Mouse (Mus musculus): ENCODE measurements around the gene Maats1.

Gene Maats1

DNA sequence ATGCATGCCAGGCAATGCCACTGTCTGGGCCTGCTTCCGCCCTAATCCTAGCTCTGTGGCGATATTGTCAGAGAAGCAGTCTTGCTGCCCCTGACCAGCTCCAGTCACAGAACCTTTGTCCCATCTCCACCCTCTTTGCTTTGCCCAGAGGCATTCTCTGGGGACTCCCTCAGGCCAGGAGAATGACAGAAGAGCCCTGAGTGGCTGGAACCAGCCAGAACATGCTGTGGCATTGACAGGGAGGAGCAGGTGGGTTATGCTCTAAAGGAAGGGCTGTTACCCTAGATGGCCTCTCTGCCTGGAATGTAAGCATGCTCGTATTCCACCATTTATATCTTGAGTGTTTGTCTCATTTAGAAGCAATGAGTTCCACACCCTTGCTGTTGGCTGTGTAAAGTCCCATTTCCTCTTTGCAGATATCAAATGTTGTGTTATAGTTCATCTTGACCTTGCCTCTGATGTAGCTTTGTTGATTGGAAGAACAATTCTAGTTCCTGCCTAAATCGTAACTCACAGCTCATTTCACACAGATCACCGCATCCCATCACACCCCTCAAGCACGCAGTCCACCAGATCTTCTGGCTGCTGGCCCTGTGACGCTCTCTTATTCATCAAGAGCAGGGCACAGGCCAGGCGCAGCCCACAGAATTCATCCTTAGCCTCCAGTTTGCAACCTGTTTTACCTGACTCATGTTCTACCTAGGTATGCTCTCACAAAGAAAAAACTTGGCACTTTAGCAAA, 28.9 kb upstream of the Maats1 start:
- no peak for DNase-seq (ENCODE audit: low spot score)

DNA sequence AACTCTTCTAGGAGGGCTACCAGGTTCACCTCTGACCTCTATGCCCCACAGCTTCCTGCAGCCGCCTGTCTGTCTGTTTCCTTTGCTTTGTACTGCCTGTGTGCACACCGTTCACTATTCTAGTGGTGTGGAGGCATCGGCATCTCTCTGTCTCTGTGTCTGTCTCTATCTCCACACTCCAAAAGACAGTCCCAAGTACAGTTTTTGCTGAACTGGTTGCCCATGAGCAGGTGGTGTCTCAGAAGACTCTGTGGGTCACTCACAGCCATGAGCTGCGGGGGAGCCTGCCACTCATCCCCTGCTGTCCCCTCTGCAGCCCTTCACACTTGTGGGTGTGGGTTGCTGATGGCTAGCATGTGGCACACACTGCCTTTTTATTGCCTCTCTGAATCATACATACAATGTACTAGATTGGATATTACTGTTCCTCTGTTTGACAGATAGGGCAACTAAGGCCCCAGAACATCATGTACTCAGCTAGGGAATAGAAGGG, 28.1 kb upstream of the Maats1 start:
- no peak for DNase-seq (ENCODE audit: low spot score)

GRCm38 (mm10) chr16:38369431-38369830, 27.5 kb upstream of the Maats1 start:
- DNase-seq (ENCODE audit: low spot score): no peak

DNA sequence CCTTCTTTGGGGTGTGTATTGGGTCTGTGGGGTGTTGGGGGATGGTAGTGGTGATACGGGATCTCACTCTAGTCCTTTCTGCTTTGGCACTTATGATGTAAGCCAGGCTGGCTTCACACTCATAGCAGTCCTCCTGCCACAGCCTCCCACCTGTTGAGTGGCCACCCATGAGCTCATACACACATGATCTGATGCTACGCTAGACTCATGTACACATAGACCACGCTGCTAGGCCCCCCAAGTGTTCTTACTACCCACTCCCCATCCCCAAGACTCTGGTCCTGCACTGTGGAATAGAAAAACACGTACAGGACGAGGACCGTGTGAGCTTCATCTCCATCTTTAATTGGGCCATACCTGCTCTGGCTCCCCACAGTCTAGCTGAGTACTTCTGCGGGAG, 27.1 kb upstream of the Maats1 start:
- DNase-seq (ENCODE audit: low spot score): no peak

- DNase-seq (ENCODE audit: low spot score): no peak
These were observed 26.4 kb upstream of the Maats1 start for GRCm38 (mm10) chr16:38368336-38368735.

- DNase-seq (ENCODE audit: low spot score): no peak
These were observed 24.3 kb upstream of the Maats1 start for GRCm38 (mm10) chr16:38366231-38366630.

- no peak for DNase-seq (ENCODE audit: low spot score)
These were observed 23.4 kb upstream of the Maats1 start for GRCm38 (mm10) chr16:38365390-38365789.

- DNase-seq (ENCODE audit: low spot score): no peak
These were observed 21.7 kb upstream of the Maats1 start for GRCm38 (mm10) chr16:38363657-38364056.

DNA sequence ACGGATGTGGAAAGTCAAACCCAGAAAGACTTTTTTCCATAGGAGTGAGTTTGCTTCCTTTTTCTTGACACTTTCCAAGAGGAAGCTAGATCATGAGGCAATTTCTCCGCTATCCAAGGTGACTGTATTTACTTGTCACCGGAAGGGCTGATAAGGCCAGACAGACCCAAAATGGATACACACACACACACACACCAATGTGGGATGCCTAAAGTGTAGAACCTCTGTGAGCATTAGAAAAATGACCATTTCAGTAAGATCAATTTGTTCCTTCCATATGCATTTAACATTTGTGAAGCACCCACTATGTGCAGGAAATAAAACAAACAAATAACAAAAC, 21.3 kb upstream of the Maats1 start:
- no peak for DNase-seq (ENCODE audit: low spot score)

DNA sequence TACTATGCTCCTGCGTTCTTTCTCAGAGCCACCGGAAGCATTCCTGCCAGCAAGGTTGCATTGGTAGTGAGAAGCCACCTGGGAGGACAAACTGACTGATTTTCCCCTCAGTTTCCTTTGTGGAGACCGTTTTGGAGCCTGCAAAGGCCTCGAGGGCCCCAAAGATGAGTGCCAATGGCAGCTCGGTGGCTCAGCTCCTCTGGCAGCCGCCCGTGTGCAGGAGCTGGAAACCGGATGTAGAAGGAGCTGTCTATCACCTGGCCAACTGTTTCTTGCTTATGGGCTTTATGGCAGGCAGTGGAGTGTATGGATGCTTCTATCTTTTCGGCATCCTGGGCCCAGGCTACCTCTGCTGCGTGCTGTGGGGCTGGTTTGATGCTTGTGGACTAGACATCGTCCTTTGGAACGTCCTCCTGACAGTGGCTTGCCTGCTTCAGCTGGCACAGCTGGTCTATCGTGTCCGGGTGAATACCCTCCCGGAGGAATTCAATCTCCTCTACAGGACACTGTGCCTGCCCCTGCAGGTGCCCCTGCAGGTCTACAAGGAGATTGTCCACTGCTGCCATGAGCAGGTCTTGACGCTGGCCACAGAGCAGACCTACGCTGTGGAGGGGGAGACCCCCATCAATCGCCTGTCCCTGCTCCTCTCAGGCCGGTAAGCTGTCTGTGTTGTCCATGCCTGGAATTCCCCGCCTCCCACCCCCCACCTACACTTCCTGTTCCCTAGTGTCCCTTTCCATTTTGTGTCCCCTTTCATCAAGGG, 20.7 kb upstream of the Maats1 start:
- no peak for DNase-seq (ENCODE audit: low spot score)

DNA sequence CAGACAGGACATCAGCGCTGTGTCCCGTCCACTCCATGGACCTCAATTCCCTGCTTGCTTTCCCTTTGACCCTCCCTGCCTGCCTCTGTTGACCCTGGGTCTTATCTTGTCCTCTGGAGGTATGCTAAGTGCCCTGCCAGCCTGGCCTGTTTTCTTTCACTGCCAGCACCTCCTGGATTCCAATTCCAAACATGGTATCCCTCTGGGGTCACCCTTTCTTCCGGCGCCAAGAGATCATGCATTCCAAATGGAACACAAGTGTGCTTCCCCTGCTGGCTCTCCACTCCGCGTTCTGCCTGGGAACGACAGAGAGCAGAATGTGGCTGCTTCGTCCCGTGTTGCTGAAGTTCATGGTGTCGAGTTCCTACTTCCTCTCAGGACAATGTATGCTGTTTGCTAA, 20.0 kb upstream of the Maats1 start, which contains the start of gene Popdc2:
TSS of gene Popdc2 (plus strand) at position 277 of the 400 bp plus-strand sequence.
- DNase-seq (ENCODE audit: low spot score): peak; percentile 32

GRCm38 (mm10) chr16:38360317-38360716, 18.4 kb upstream of the Maats1 start:
- no peak for DNase-seq (ENCODE audit: low spot score)

- no peak for DNase-seq (ENCODE audit: low spot score)
These were observed 17.9 kb upstream of the Maats1 start for GRCm38 (mm10) chr16:38359857-38360256.

- DNase-seq (ENCODE audit: low spot score): no peak
These were observed 17.3 kb upstream of the Maats1 start for GRCm38 (mm10) chr16:38359241-38359640.

GRCm38 (mm10) chr16:38358256-38358812, 16.4 kb upstream of the Maats1 start:
- no peak for DNase-seq (ENCODE audit: low spot score)

- DNase-seq (ENCODE audit: low spot score): no peak
These were observed 12.4 kb upstream of the Maats1 start for GRCm38 (mm10) chr16:38354185-38354913.

DNA sequence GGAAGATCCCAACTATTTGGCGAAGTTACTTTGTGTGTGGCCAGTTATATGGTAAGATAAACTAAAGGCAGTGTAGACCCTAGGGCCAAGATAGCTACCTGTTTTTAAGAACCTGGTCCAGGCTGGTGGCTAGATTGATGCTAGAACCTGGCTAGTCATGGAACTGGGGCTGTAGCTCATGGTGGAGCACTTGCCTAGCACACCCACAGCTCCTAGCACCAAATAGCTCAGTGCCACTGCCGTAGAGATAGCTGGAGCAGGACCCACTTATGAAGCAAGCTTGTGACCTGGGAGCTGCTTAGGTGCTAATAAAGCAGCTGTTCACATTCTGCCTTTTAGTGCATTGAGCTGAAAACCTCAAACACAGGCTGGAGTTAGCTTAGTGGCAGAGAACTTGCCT, 11.7 kb upstream of the Maats1 start:
- DNase-seq (ENCODE audit: low spot score): no peak

GRCm38 (mm10) chr16:38352851-38353250, 10.9 kb upstream of the Maats1 start:
- no peak for DNase-seq (ENCODE audit: low spot score)

- DNase-seq (ENCODE audit: low spot score): no peak
These were observed 10.1 kb upstream of the Maats1 start for GRCm38 (mm10) chr16:38352031-38352430.

GRCm38 (mm10) chr16:38350939-38351338, 9.0 kb upstream of the Maats1 start:
- no peak for DNase-seq (ENCODE audit: low spot score)

DNA sequence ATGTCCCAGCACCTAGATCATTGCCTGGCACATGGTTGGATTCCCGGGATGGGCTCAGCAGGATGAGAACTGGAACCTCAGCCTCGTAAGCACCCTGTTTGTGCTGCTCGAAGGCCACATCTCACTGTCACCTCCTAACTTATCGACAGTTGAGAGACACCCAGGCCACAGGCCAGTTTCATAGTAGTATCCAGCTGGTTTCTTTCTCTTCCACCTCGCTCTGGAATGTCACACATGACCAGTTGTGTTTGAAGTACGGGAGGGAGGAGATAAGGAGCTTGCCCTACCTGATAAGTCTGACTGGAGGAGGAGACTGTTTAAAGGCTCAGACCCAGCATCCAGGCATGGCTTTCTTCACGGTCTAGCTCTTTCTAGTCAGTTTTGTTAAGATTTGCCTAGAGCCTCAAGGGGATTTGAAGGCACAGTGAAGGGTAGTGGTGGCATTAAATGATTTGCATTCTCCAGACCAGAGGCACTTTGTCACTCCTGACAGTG, 8.5 kb upstream of the Maats1 start:
- no peak for DNase-seq (ENCODE audit: low spot score)

- no peak for DNase-seq (ENCODE audit: low spot score)
These were observed 7.9 kb upstream of the Maats1 start for GRCm38 (mm10) chr16:38349881-38350280.
